Mouse (Mus musculus): Measurements from ENCODE around the gene Rapgef4. TPM values are rescaled to one million over a fixed set of nuclear protein-coding genes. Genes with fewer than 3 reads are reported as not detected.
A peak's percentile ranks its signal among the peaks of the same experiment; 100 is the strongest.

The Rapgef4 gene
- polyA plus RNA-seq, 1 experiment from 2014 or later = 12.5 TPM

- 81% methylated on average over 9 of the region's 9 CpGs for WGBS
- no peaks in the 10 kb centered on the region for H3K27me3 ChIP-seq
- no peak for ATAC-seq
- H3K4me2 ChIP-seq (replicated peaks) = no peak overlapping the region
- no peaks in the 10 kb centered on the region for H3K36me3 ChIP-seq
- H3K4me1 ChIP-seq (replicated peaks) = peaks cover 6% of the 10 kb centered on the region; the same call in 1 of the 2 replicates
- no peak overlapping the region for H3K27ac ChIP-seq
- no peaks in the 10 kb centered on the region for H3K9me3 ChIP-seq
- H3K9ac ChIP-seq (replicated peaks) = no peak overlapping the region
- no peak overlapping the region for H3K4me3 ChIP-seq (replicated peaks)
Observed at GRCm38 (mm10) chr2:72169451-72170100, 188.5 kb downstream of the Rapgef4 start.

DNA sequence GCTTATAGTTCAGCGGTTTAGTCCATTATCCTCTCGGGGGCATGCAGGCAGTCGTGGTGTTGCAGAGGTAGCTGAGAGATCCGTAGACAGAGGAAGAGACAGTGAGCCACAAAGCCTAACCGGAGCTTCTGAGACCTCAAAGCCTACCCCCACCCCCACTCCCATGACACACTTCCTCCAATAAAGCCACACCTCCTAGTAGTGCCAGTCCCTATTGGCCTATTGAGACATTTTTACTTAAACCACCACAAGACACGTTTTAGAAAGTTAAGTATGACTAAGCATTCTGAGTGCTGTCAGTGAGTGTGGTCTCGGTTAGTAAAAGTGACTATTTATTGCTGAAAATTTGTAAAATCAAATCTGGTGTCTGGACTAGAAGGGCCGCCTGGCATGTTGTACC, 189.5 kb downstream of the Rapgef4 start:
- H3K27me3 ChIP-seq = no peaks in the 10 kb centered on the region
- no peak overlapping the region for H3K4me3 ChIP-seq (replicated peaks)
- WGBS = 86% methylated on average over 8 of the region's 8 CpGs
- no peaks in the 10 kb centered on the region for H3K36me3 ChIP-seq
- H3K9me3 ChIP-seq = no peaks in the 10 kb centered on the region
- H3K4me1 ChIP-seq (replicated peaks) = peaks cover 6% of the 10 kb centered on the region; the same call in 1 of the 2 replicates
- H3K9ac ChIP-seq (replicated peaks) = no peak overlapping the region
- ATAC-seq = no peak
- no peak overlapping the region for H3K27ac ChIP-seq
- H3K4me2 ChIP-seq (replicated peaks) = no peak overlapping the region

GRCm38 (mm10) chr2:72171204-72171603, 190.2 kb downstream of the Rapgef4 start:
- 92% methylated on average over 5 of the region's 5 CpGs for WGBS
- Histone ChIP-seq H3K9ac (replicated peaks) (no peak overlapping the region), H3K4me3 (replicated peaks) (no peak overlapping the region), H3K36me3 (no peaks in the 10 kb centered on the region), H3K27ac (no peak overlapping the region), H3K4me2 (replicated peaks) (no peak overlapping the region), H3K27me3 (no peaks in the 10 kb centered on the region), H3K4me1 (replicated peaks) (peaks cover 9% of the 10 kb centered on the region), H3K9me3 (no peaks in the 10 kb centered on the region)
- no peak for ATAC-seq

DNA sequence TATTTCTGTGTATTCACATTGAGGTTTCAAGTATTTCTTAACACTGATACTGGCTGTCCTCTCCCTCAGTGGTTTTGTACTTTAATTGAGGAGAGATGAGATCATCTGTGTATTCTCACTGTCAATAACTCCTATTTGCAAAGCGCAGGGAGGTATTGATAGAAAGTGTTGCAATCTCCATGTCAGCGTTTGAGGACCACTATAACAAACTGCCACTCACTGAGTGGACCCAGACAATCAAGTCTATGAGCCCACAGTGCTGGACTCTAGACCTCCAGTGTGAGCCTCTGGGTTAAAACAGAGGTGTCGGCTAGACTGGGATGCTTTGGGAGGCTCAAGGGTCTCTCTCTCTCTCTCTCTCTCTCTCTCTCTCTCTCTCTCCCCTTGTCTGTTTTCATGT, 192.0 kb downstream of the Rapgef4 start:
- no peaks in the 10 kb centered on the region for H3K27me3 ChIP-seq
- peaks cover 17% of the 10 kb centered on the region for H3K4me1 ChIP-seq (replicated peaks)
- H3K4me3 ChIP-seq (replicated peaks) = no peak overlapping the region
- H3K9me3 ChIP-seq = no peaks in the 10 kb centered on the region
- no peak overlapping the region for H3K4me2 ChIP-seq (replicated peaks)
- H3K27ac ChIP-seq = no peak overlapping the region
- no peak for ATAC-seq
- no peak overlapping the region for H3K9ac ChIP-seq (replicated peaks)
- no peaks in the 10 kb centered on the region for H3K36me3 ChIP-seq
- WGBS = 89% methylated on average over 3 of the region's 3 CpGs

DNA sequence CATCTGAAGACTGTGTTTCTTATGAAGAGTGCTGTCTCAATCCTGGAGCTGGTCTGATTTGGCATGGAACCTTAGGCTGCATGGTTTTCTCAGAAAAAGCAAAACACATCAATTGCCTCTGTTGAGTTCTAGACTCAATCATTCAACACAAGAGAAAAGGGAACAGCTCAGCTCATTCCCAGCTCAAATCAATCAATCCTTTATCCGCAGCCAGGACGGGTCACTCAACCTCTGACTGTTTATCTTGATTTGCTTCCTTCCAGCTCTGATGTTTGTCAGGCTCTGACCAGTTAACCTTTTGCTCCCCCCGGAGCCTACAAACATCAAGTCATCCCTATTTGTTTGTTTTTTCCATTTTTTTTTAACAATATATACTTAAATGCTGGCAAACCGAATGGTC, 192.8 kb downstream of the Rapgef4 start:
- Histone ChIP-seq H3K27me3 (no peaks in the 10 kb centered on the region), H3K27ac (no peak overlapping the region), H3K36me3 (no peaks in the 10 kb centered on the region), H3K9ac (replicated peaks) (no peak overlapping the region), H3K4me3 (replicated peaks) (no peak overlapping the region), H3K4me1 (replicated peaks) (peaks cover 24% of the 10 kb centered on the region), H3K4me2 (replicated peaks) (no peak overlapping the region), H3K9me3 (no peaks in the 10 kb centered on the region)
- 78% methylated on average over 4 of the region's 4 CpGs for WGBS
- no peak for ATAC-seq

GRCm38 (mm10) chr2:72175536-72175935, 194.5 kb downstream of the Rapgef4 start:
- Histone ChIP-seq H3K36me3 (no peaks in the 10 kb centered on the region), H3K4me1 (replicated peaks) (peaks cover 23% of the 10 kb centered on the region), H3K9ac (replicated peaks) (no peak overlapping the region), H3K27me3 (no peaks in the 10 kb centered on the region), H3K9me3 (no peaks in the 10 kb centered on the region), H3K4me2 (replicated peaks) (no peak overlapping the region), H3K27ac (no peak overlapping the region), H3K4me3 (replicated peaks) (no peak overlapping the region)
- no peak for ATAC-seq
- WGBS = 69% methylated on average over 7 of the region's 7 CpGs

- Histone ChIP-seq H3K36me3 (no peaks in the 10 kb centered on the region), H3K4me1 (replicated peaks) (peaks cover 26% of the 10 kb centered on the region), H3K4me3 (replicated peaks) (no peak overlapping the region), H3K9me3 (no peaks in the 10 kb centered on the region), H3K9ac (replicated peaks) (no peak overlapping the region), H3K27me3 (no peaks in the 10 kb centered on the region), H3K4me2 (replicated peaks) (no peak overlapping the region), H3K27ac (no peak overlapping the region)
- no peak for ATAC-seq
- WGBS = 35% methylated on average over 5 of the region's 5 CpGs
Observed at GRCm38 (mm10) chr2:72175971-72176370, 194.9 kb downstream of the Rapgef4 start.

DNA sequence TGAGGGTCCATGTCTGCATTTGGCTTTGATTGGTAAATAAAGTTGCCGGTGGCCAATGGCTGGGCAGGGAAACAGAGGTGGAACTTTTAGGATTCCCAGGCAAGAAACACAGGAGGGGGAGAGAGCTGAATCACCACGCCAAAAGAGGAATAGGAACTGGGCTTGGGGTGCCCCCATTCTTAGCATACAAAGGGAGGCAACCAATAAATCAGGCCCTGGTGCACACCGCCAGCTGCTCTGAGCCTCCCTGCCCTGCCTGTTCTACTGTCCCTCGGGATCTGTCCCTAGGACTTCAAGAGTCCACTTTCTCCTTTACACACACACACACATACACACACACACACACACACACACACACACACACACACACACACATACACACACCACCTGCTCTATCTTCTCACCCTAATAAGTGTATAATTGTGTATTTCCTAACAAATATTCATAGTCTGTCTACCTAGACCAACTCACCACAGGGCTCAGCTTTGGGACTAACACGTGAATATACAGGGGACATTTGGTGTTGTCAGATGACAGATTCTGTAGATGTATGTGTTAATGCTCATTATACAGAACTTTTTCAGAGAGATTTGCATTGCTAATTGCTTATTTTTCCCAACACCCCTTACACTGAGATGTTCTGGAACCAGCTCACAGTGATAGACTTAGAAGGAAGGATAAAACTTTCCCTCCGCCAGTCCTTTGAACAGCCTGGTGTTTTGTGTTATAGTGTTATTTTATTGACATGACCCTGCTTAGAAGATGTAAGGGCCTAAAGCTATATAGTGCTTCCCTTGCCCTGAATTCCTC, 196.4 kb downstream of the Rapgef4 start:
- WGBS = 74% methylated on average over 6 of the region's 6 CpGs
- H3K9me3 ChIP-seq = no peaks in the 10 kb centered on the region
- H3K4me2 ChIP-seq (replicated peaks) = no peak overlapping the region
- H3K27ac ChIP-seq = no peak overlapping the region
- H3K4me3 ChIP-seq (replicated peaks) = no peak overlapping the region
- H3K9ac ChIP-seq (replicated peaks) = no peak overlapping the region
- H3K36me3 ChIP-seq = no peaks in the 10 kb centered on the region
- ATAC-seq = no peak; the same call in 1 of the 2 replicates
- no peaks in the 10 kb centered on the region for H3K27me3 ChIP-seq
- peaks cover 31% of the 10 kb centered on the region for H3K4me1 ChIP-seq (replicated peaks)

DNA sequence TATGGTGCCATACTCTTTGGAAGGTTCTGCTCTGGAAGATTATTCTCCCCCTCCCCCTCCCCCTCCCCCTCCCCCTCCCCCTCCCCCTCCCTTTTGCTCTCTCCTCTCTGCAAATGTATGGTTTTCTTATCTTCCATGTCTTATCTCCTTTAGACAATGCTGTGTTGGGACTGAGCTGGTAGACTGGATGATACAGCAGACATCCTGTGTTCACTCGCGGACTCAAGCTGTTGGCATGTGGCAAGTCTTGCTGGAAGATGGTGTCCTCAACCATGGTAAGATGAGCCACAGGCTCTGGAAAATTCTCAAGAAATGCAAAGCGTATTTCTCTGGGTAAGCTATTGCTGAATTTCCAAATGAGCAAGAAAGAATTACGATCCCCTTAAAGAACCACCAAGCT, 197.0 kb downstream of the Rapgef4 start:
- H3K4me3 ChIP-seq (replicated peaks) = no peak overlapping the region
- H3K4me1 ChIP-seq (replicated peaks) = peaks cover 31% of the 10 kb centered on the region
- H3K9ac ChIP-seq (replicated peaks) = no peak overlapping the region
- no peak overlapping the region for H3K4me2 ChIP-seq (replicated peaks)
- no peak for ATAC-seq
- no peaks in the 10 kb centered on the region for H3K27me3 ChIP-seq
- H3K36me3 ChIP-seq = no peaks in the 10 kb centered on the region
- no peak overlapping the region for H3K27ac ChIP-seq
- WGBS = 84% methylated on average over 4 of the region's 4 CpGs
- H3K9me3 ChIP-seq = no peaks in the 10 kb centered on the region

DNA sequence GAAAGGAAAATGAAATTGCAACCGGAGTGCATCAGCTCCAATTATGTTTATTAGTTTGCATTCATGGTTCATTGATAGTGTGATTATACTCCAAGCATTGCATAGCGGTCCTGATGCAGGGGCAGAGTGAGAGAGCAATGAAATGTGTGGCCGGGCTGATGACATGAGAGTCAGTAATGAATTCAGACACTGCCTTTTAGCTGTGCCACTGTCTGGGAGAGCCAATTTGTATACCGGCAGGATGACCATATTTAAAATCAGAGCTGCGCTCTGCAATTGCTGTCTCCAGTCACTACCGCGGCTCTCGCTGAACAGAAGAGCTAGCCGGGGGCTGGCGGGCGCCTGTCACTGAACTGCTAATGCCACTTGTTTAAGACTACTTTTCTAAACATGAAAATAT, 197.5 kb downstream of the Rapgef4 start:
- ATAC-seq = peak; percentile 68; the same call in 1 of the 2 replicates
- 66% methylated on average over 11 of the region's 11 CpGs for WGBS

GRCm38 (mm10) chr2:72179600-72180301, 198.7 kb downstream of the Rapgef4 start:
- no peak for ATAC-seq
- Histone ChIP-seq H3K4me1 (replicated peaks) (peaks cover 31% of the 10 kb centered on the region), H3K36me3 (no peaks in the 10 kb centered on the region), H3K27ac (no peak overlapping the region), H3K4me2 (replicated peaks) (no peak overlapping the region), H3K4me3 (replicated peaks) (no peak overlapping the region), H3K9me3 (no peaks in the 10 kb centered on the region), H3K27me3 (no peaks in the 10 kb centered on the region), H3K9ac (replicated peaks) (no peak overlapping the region)
- 92% methylated on average over 15 of the region's 15 CpGs for WGBS

More for the DNA sequence above, 197.5 kb downstream of the Rapgef4 start:
- Histone ChIP-seq H3K9me3 (no peaks in the 10 kb centered on the region), H3K9ac (replicated peaks) (no peak overlapping the region), H3K4me1 (replicated peaks) (peaks cover 31% of the 10 kb centered on the region), H3K4me2 (replicated peaks) (no peak overlapping the region), H3K27ac (no peak overlapping the region), H3K4me3 (replicated peaks) (no peak overlapping the region), H3K36me3 (no peaks in the 10 kb centered on the region), H3K27me3 (no peaks in the 10 kb centered on the region)

DNA sequence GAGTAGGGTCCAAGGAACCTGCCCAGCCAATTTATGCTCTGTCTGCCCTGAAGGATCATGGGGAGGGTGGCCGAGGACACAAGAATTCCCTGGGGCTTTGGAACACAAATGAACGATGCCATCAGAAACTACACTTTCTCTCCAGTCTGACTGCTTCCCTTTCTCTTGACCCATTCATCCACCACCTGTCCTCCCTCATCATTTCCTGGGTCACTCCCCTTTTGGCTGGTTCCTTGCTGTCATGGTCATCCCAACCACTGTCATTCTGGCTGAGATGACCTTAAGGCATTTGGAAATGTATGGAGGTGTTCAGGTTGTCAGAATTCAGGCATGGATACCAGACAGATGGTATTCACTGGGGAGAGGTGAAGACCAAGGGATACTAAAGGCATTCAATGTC, 200.4 kb downstream of the Rapgef4 start:
- H3K4me1 ChIP-seq (replicated peaks) = peaks cover 27% of the 10 kb centered on the region
- H3K36me3 ChIP-seq = no peaks in the 10 kb centered on the region
- no peaks in the 10 kb centered on the region for H3K27me3 ChIP-seq
- H3K9me3 ChIP-seq = no peaks in the 10 kb centered on the region
- WGBS = 74% methylated on average over 2 of the region's 2 CpGs
- no peak overlapping the region for H3K4me3 ChIP-seq (replicated peaks)
- H3K27ac ChIP-seq = no peak overlapping the region
- no peak overlapping the region for H3K9ac ChIP-seq (replicated peaks)
- ATAC-seq = no peak
- H3K4me2 ChIP-seq (replicated peaks) = no peak overlapping the region
